In genomic region chr19:33081493-33081892, GRCm38 (mm10) we compare ENCODE assay signal across 25 mouse cellular contexts.
A peak's percentile ranks its signal among the peaks of the same experiment; 100 is the strongest.
DNase-seq lines count a peak whose midpoint lies in the region; ATAC-seq and TF ChIP-seq lines count a peak whose summit lies in the region.
"Had no signal": no experiment of that assay in that cellular context is flagged by ENCODE, and none has a peak within 500 bp of the region (broad histone marks: within the 10 kb centered on the region; RNA-seq: fewer than 3 reads in every experiment).

No protein-coding gene starts in this region.

- WGBS in small intestine, adult 2 months = 69% methylated on average over 3 of the region's 3 CpGs
- WGBS in midbrain, embryonic 16.5 days = 93% methylated on average over 3 of the region's 3 CpGs

- no peak for TF ChIP-seq CTCF in small intestine, adult 2 months (IDR thresholded peaks at IDR 0.05; ENCODE audit: extremely low read depth, insufficient read length, insufficient replicate concordance, low read depth, low read length)

- no peak overlapping the region for H3K4me2 ChIP-seq in midbrain, embryonic 16.5 days (ENCODE audit: low read length)
- H3K4me2 ChIP-seq: limb, embryonic 15.5 days; liver, embryonic 15.5 days; lung, embryonic 15.5 days; midbrain, embryonic 13.5 days; neural tube, embryonic 12.5 days had no signal

- no peak for TF ChIP-seq POLR2A in small intestine, adult 2 months (IDR thresholded peaks at IDR 0.05; ENCODE audit: low read depth, low read length)

- ATAC-seq in midbrain, embryonic 16.5 days = no peak
- ATAC-seq: forebrain, postnatal 0 days; hindbrain, postnatal 0 days; midbrain, embryonic 13.5 days had no signal

- H3K4me3 ChIP-seq in small intestine, adult 2 months (ENCODE audit: low read depth, low read length) = no peak overlapping the region
- no peak overlapping the region for H3K4me3 ChIP-seq in midbrain, embryonic 16.5 days (ENCODE audit: low read depth, low read length)
- H3K4me3 ChIP-seq: embryonic facial prominence, embryonic 10.5 days; heart, embryonic 10.5 days; limb, embryonic 15.5 days; liver, embryonic 15.5 days; lung, embryonic 15.5 days; megakaryocyte, embryonic 14.5 days; midbrain, embryonic 13.5 days; neural tube, embryonic 12.5 days had no signal

- peak; percentile 22 for DNase-seq in thymus, postnatal 14 days
- no peak for DNase-seq in thymus, postnatal 4 days
- DNase-seq in CD4-positive, CD25-positive, alpha-beta regulatory T cell, adult 2 months (ENCODE audit: low read depth, low spot score) = peak; percentile 62
- peak; percentile 57 for DNase-seq in T-cell, adult 2 months (ENCODE audit: low spot score)
- no peak for DNase-seq in layer of hippocampus, postnatal 25 days (ENCODE audit: extremely low spot score in 1 of 2, low spot score in 1 of 2)
- no peak for DNase-seq in cerebellum, postnatal 25 days
- DNase-seq: adrenal gland, postnatal 36 days; cerebellum, adult 9-10 months; forebrain, postnatal 0 days; kidney, adult 11 months; layer of hippocampus, adult 9-11 months; left cerebral cortex, postnatal 4 days; lung, postnatal 36 days; retina, postnatal 1 day had no signal

- no peaks in the 10 kb centered on the region for H3K9me3 ChIP-seq in midbrain, embryonic 16.5 days (replicated peaks; ENCODE audit: control insufficient read depth, low read length, poor library complexity, severe bottlenecking)
- H3K9me3 ChIP-seq: embryonic facial prominence, embryonic 10.5 days; heart, embryonic 10.5 days; limb, embryonic 15.5 days; liver, embryonic 15.5 days; lung, embryonic 15.5 days; megakaryocyte, embryonic 14.5 days; midbrain, embryonic 13.5 days; neural tube, embryonic 12.5 days had no signal

- H3K27ac ChIP-seq in small intestine, adult 2 months (ENCODE audit: insufficient read depth, low read depth, low read length) = peak overlapping the region; percentile 26; the same call in 1 of the 2 replicates
- H3K27ac ChIP-seq in midbrain, embryonic 16.5 days (ENCODE audit: low read length) = no peak overlapping the region
- H3K27ac ChIP-seq: embryonic facial prominence, embryonic 10.5 days; heart, embryonic 10.5 days; hindbrain, postnatal 0 days; limb, embryonic 15.5 days; liver, embryonic 15.5 days; lung, embryonic 15.5 days; midbrain, embryonic 13.5 days; neural tube, embryonic 12.5 days had no signal

- no peak overlapping the region for H3K9ac ChIP-seq in midbrain, embryonic 16.5 days (ENCODE audit: low read depth, low read length)
- H3K9ac ChIP-seq: forebrain, postnatal 0 days; limb, embryonic 15.5 days; liver, embryonic 15.5 days; lung, embryonic 15.5 days; midbrain, embryonic 13.5 days; neural tube, embryonic 12.5 days had no signal

- peaks cover 3% of the 10 kb centered on the region; the same call in 1 of the 2 replicates for H3K4me1 ChIP-seq in small intestine, adult 2 months (ENCODE audit: control insufficient read depth, insufficient read depth, insufficient read length, low read length)
- no peaks in the 10 kb centered on the region for H3K4me1 ChIP-seq in midbrain, embryonic 16.5 days (ENCODE audit: control insufficient read depth, insufficient read depth, low read length)
- H3K4me1 ChIP-seq: heart, embryonic 10.5 days; liver, embryonic 15.5 days; lung, embryonic 15.5 days; midbrain, embryonic 13.5 days; neural tube, embryonic 12.5 days had no signal

- no peaks in the 10 kb centered on the region for H3K36me3 ChIP-seq in small intestine, adult 2 months (ENCODE audit: control insufficient read depth, insufficient read depth, low read length)
- H3K36me3 ChIP-seq in midbrain, embryonic 16.5 days (ENCODE audit: control insufficient read depth, insufficient read depth, low read length) = no peaks in the 10 kb centered on the region
- H3K36me3 ChIP-seq: embryonic facial prominence, embryonic 10.5 days; heart, embryonic 10.5 days; limb, embryonic 15.5 days; liver, embryonic 15.5 days; lung, embryonic 15.5 days; midbrain, embryonic 13.5 days; neural tube, embryonic 12.5 days had no signal

- no peaks in the 10 kb centered on the region for H3K27me3 ChIP-seq in small intestine, adult 2 months (ENCODE audit: control insufficient read depth, insufficient read depth, low read length)
- H3K27me3 ChIP-seq in midbrain, embryonic 16.5 days (ENCODE audit: control insufficient read depth, insufficient read depth, low read depth, low read length) = no peaks in the 10 kb centered on the region
- H3K27me3 ChIP-seq: limb, embryonic 15.5 days; liver, embryonic 15.5 days; lung, embryonic 15.5 days; midbrain, embryonic 13.5 days; neural tube, embryonic 12.5 days had no signal

Comparison
In these comparisons a context has a peak if more than half of its experiments do, and no peak if none do; other contexts are left out.
1. DNase-seq: peak in thymus, postnatal 14 days (single experiment), CD4-positive, CD25-positive, alpha-beta regulatory T cell, adult 2 months (single experiment) and T-cell, adult 2 months (single experiment); none in thymus, postnatal 4 days (single experiment), layer of hippocampus, postnatal 25 days (0 of 2) and cerebellum, postnatal 25 days (0 of 2).